9 mouse cellular contexts compared by ENCODE assay signal in genomic region chr5:8840887-8841286, GRCm38 (mm10). TPM values are rescaled to one million over a fixed set of nuclear protein-coding genes. Genes with fewer than 3 reads are reported as not detected.
DNase-seq lines count a peak whose midpoint lies in the region; ATAC-seq lines count a peak whose summit lies in the region.
"Had no signal": no experiment of that assay in that cellular context is flagged by ENCODE, and none has a peak within 500 bp of the region (broad histone marks: within the 10 kb centered on the region; RNA-seq: fewer than 3 reads in every experiment).

No protein-coding gene starts in this region.

- no peak overlapping the region for H3K4me3 ChIP-seq in intestine, embryonic 14.5 days (ENCODE audit: low read depth, low read length)
- no peak overlapping the region for H3K4me3 ChIP-seq in intestine, embryonic 15.5 days (replicated peaks)
- no peak overlapping the region for H3K4me3 ChIP-seq in embryonic facial prominence, embryonic 14.5 days (ENCODE audit: low read depth, low read length)
- H3K4me3 ChIP-seq in hindbrain, embryonic 11.5 days (ENCODE audit: low read depth, low read length), result no peak overlapping the region
- H3K4me3 ChIP-seq in midbrain, embryonic 13.5 days (replicated peaks), result no peak overlapping the region
- H3K4me3 ChIP-seq: embryonic facial prominence, embryonic 13.5 days had no signal

- H3K9me3 ChIP-seq in intestine, embryonic 14.5 days (ENCODE audit: control insufficient read depth, low read length), result no peaks in the 10 kb centered on the region
- no peaks in the 10 kb centered on the region for H3K9me3 ChIP-seq in intestine, embryonic 15.5 days
- H3K9me3 ChIP-seq in embryonic facial prominence, embryonic 14.5 days (ENCODE audit: control insufficient read depth, low read length), result no peaks in the 10 kb centered on the region
- no peaks in the 10 kb centered on the region for H3K9me3 ChIP-seq in hindbrain, embryonic 11.5 days (ENCODE audit: control insufficient read depth, low read length)
- H3K9me3 ChIP-seq in midbrain, embryonic 13.5 days, result no peaks in the 10 kb centered on the region
- H3K9me3 ChIP-seq: embryonic facial prominence, embryonic 13.5 days had no signal

- no peak for ATAC-seq in intestine, embryonic 14.5 days (replicated peaks; ENCODE audit: low FRiP score, low TSS enrichment, low read depth)
- ATAC-seq in intestine, embryonic 15.5 days, result no peak
- no peak for ATAC-seq in embryonic facial prominence, embryonic 14.5 days (ENCODE audit: low read depth)
- ATAC-seq in hindbrain, embryonic 11.5 days (ENCODE audit: low FRiP score), result peak; percentile 70
- ATAC-seq in midbrain, embryonic 13.5 days, result peak; percentile 62; the same call in 1 of the 2 replicates

- no peak overlapping the region for H3K4me2 ChIP-seq in intestine, embryonic 14.5 days (ENCODE audit: low read length)
- H3K4me2 ChIP-seq in intestine, embryonic 15.5 days (replicated peaks), result no peak overlapping the region
- no peak overlapping the region for H3K4me2 ChIP-seq in embryonic facial prominence, embryonic 14.5 days (ENCODE audit: low read depth, low read length)
- no peak overlapping the region for H3K4me2 ChIP-seq in hindbrain, embryonic 11.5 days (replicated peaks; ENCODE audit: low read depth, low read length)
- H3K4me2 ChIP-seq in midbrain, embryonic 13.5 days (replicated peaks), result no peak overlapping the region
- H3K4me2 ChIP-seq: embryonic facial prominence, embryonic 13.5 days had no signal

- H3K4me1 ChIP-seq in intestine, embryonic 14.5 days (replicated peaks; ENCODE audit: control insufficient read depth, insufficient read depth, low read length), result no peaks in the 10 kb centered on the region
- H3K4me1 ChIP-seq in intestine, embryonic 15.5 days (replicated peaks), result no peaks in the 10 kb centered on the region
- peaks cover 4% of the 10 kb centered on the region; the same call in 1 of the 2 replicates for H3K4me1 ChIP-seq in embryonic facial prominence, embryonic 14.5 days (ENCODE audit: control insufficient read depth, insufficient read depth, low read length)
- H3K4me1 ChIP-seq in hindbrain, embryonic 11.5 days (replicated peaks; ENCODE audit: control insufficient read depth, insufficient read depth, low read length), result no peaks in the 10 kb centered on the region
- 0 out of 2 replicates have a peak, but pooled peaks cover 3% of the 10 kb centered on the region for H3K4me1 ChIP-seq in midbrain, embryonic 13.5 days (replicated peaks)

- H3K9ac ChIP-seq in intestine, embryonic 14.5 days (ENCODE audit: low read length), result no peak overlapping the region
- H3K9ac ChIP-seq in intestine, embryonic 15.5 days, result no peak overlapping the region
- H3K9ac ChIP-seq in embryonic facial prominence, embryonic 14.5 days (ENCODE audit: low read depth, low read length), result no peak overlapping the region
- no peak overlapping the region for H3K9ac ChIP-seq in hindbrain, embryonic 11.5 days (ENCODE audit: low read depth, low read length)
- H3K9ac ChIP-seq in midbrain, embryonic 13.5 days (replicated peaks), result no peak overlapping the region
- H3K9ac ChIP-seq: embryonic facial prominence, embryonic 13.5 days had no signal

- DNase-seq in intestine, embryonic 14.5 days (ENCODE audit: low spot score), result peak; percentile 76
- peak; percentile 84 for DNase-seq in adrenal gland, postnatal 10 days
- DNase-seq in embryonic facial prominence, embryonic 14.5 days (ENCODE audit: low spot score), result peak; percentile 58
- DNase-seq in hindbrain, embryonic 11.5 days (ENCODE audit: low spot score), result peak; percentile 79
- DNase-seq in left cerebral cortex, postnatal 10 days (ENCODE audit: extremely low spot score in 1 of 2, low spot score in 2 of 2), result peak; percentile 27 to 64
- DNase-seq in spleen, postnatal 4 days (ENCODE audit: low spot score in 2 of 2), result peak; percentile 65 to 80

- WGBS in intestine, embryonic 14.5 days, result 31% methylated on average over 5 of the region's 5 CpGs
- WGBS in intestine, embryonic 15.5 days, result 40% methylated on average over 5 of the region's 5 CpGs
- 33% methylated on average over 5 of the region's 5 CpGs for WGBS in embryonic facial prominence, embryonic 14.5 days
- WGBS in hindbrain, embryonic 11.5 days, result 37% methylated on average over 5 of the region's 5 CpGs
- 42% methylated on average over 5 of the region's 5 CpGs for WGBS in midbrain, embryonic 13.5 days

- no peaks in the 10 kb centered on the region for H3K27me3 ChIP-seq in intestine, embryonic 14.5 days (replicated peaks; ENCODE audit: control insufficient read depth, insufficient read depth, low read length)
- no peaks in the 10 kb centered on the region for H3K27me3 ChIP-seq in intestine, embryonic 15.5 days (replicated peaks)
- H3K27me3 ChIP-seq in embryonic facial prominence, embryonic 14.5 days (replicated peaks; ENCODE audit: control insufficient read depth, insufficient read depth, low read length), result no peaks in the 10 kb centered on the region
- no peaks in the 10 kb centered on the region for H3K27me3 ChIP-seq in hindbrain, embryonic 11.5 days (ENCODE audit: control insufficient read depth, insufficient read depth, low read length)
- no peaks in the 10 kb centered on the region for H3K27me3 ChIP-seq in midbrain, embryonic 13.5 days
- H3K27me3 ChIP-seq: embryonic facial prominence, embryonic 13.5 days had no signal

- no peak overlapping the region for H3K27ac ChIP-seq in intestine, embryonic 14.5 days (ENCODE audit: low read depth)
- H3K27ac ChIP-seq in intestine, embryonic 15.5 days, result no peak overlapping the region
- no peak overlapping the region for H3K27ac ChIP-seq in embryonic facial prominence, embryonic 14.5 days (replicated peaks; ENCODE audit: low read depth, low read length)
- no peak overlapping the region for H3K27ac ChIP-seq in hindbrain, embryonic 11.5 days (ENCODE audit: low read depth, low read length)
- H3K27ac ChIP-seq in midbrain, embryonic 13.5 days, result no peak overlapping the region
- H3K27ac ChIP-seq: embryonic facial prominence, embryonic 13.5 days had no signal

- H3K36me3 ChIP-seq in intestine, embryonic 14.5 days (ENCODE audit: control insufficient read depth, insufficient read depth, low read length), result no peaks in the 10 kb centered on the region
- no peaks in the 10 kb centered on the region for H3K36me3 ChIP-seq in intestine, embryonic 15.5 days
- H3K36me3 ChIP-seq in embryonic facial prominence, embryonic 14.5 days (ENCODE audit: control insufficient read depth, insufficient read depth, low read length), result no peaks in the 10 kb centered on the region
- no peaks in the 10 kb centered on the region for H3K36me3 ChIP-seq in hindbrain, embryonic 11.5 days (ENCODE audit: control insufficient read depth, insufficient read depth, low read length)
- no peaks in the 10 kb centered on the region for H3K36me3 ChIP-seq in midbrain, embryonic 13.5 days
- H3K36me3 ChIP-seq: embryonic facial prominence, embryonic 13.5 days had no signal

- intact Hi-C loops in left cerebral cortex, postnatal 10 days (cut with DNase I), result loop anchor here (5.0 kb wide), 1 partner anchor 349 kb away; no protein-coding TSS in a partner anchor

RNA-seq across cellular contexts. Expression of gene Abcb1b, which starts 42.9 kb away (rescaled TPM):
- 1.0 and 1.6 TPM in 2 replicates for polyA plus RNA-seq in intestine, embryonic 14.5 days (2014; fragmentation: Nextera tagmentation; extraction: Ambion mirVana)
- polyA plus RNA-seq in intestine, embryonic 15.5 days (2015; fragmentation: Nextera tagmentation; extraction: Ambion mirVana), result 1.4 and 2.7 TPM in 2 replicates
- 100 to 1,000 TPM; 164 to 216 TPM for total RNA-seq in adrenal gland, postnatal 10 days (2021)
- polyA plus RNA-seq in embryonic facial prominence, embryonic 14.5 days (2014; fragmentation: Nextera tagmentation; extraction: Ambion mirVana), result 1.7 and 3.0 TPM in 2 replicates
- polyA plus RNA-seq in hindbrain, embryonic 11.5 days (2014; fragmentation: Nextera tagmentation; extraction: Ambion mirVana), result 0.43 and 0.49 TPM in 2 replicates
- 1 to 10 TPM; 2.6 to 2.9 TPM for total RNA-seq in left cerebral cortex, postnatal 10 days (2021)
- 0.61 and 0.86 TPM in 2 replicates for polyA plus RNA-seq in midbrain, embryonic 13.5 days (2015; fragmentation: Nextera tagmentation; extraction: Ambion mirVana)

RNA-seq across cellular contexts. Expression of gene Abcb4, which starts 52.6 kb away (rescaled TPM):
- 0.19 and 0.27 TPM in 2 replicates for polyA plus RNA-seq in intestine, embryonic 14.5 days (2014; fragmentation: Nextera tagmentation; extraction: Ambion mirVana)
- 0.48 and 0.95 TPM in 2 replicates for polyA plus RNA-seq in intestine, embryonic 15.5 days (2015; fragmentation: Nextera tagmentation; extraction: Ambion mirVana)
- 10 to 100 TPM; 13.4 to 23.1 TPM for total RNA-seq in adrenal gland, postnatal 10 days (2021)
- polyA plus RNA-seq in embryonic facial prominence, embryonic 14.5 days (2014; fragmentation: Nextera tagmentation; extraction: Ambion mirVana), result 0.47 and 0.60 TPM in 2 replicates
- polyA plus RNA-seq in hindbrain, embryonic 11.5 days (2014; fragmentation: Nextera tagmentation; extraction: Ambion mirVana), result 0.37 and 0.73 TPM in 2 replicates
- 1 to 10 TPM; 3.1 to 3.5 TPM for total RNA-seq in left cerebral cortex, postnatal 10 days (2021)
- 0.54 and 0.63 TPM in 2 replicates for polyA plus RNA-seq in midbrain, embryonic 13.5 days (2015; fragmentation: Nextera tagmentation; extraction: Ambion mirVana)

Comparison
In these comparisons a context has a peak if more than half of its experiments do, and no peak if none do; other contexts are left out.
1. ATAC-seq: peak in hindbrain, embryonic 11.5 days (single experiment) and midbrain, embryonic 13.5 days (single experiment); none in intestine, embryonic 14.5 days (single experiment), intestine, embryonic 15.5 days (single experiment) and embryonic facial prominence, embryonic 14.5 days (single experiment).
2. Peak in every context shown above with its lines, with median percentiles within 50 percentile points of each other: DNase-seq.